Mouse (Mus musculus) ZHBTc4 (cell line): ENCODE data around the gene Olfr1496.

Experiments
- DNase-seq: peaks from one replicate; pipeline ENCODE4 v3.0.0-alpha.2; 2011; ENCODE audit warnings: low read depth, low spot score

Gene Olfr1496

GRCm38 (mm10) chr19:13777578-13777977 is at the start of gene Olfr1496:
TSS of gene Olfr1496 (plus strand) at chr19:13777878.
- DNase-seq: no peak

GRCm38 (mm10) chr19:13739428-13739827 is 38.2 kb upstream of the Olfr1496 start, which contains the start of gene Olfr1494:
TSS of gene Olfr1494 (plus strand) at chr19:13739728.
- DNase-seq: no peak

- DNase-seq: no peak
These were observed 28.3 kb upstream of the Olfr1496 start for GRCm38 (mm10) chr19:13749366-13749765.

- no peak for DNase-seq
These were observed 13.4 kb upstream of the Olfr1496 start, which contains the start of gene Olfr1495 for GRCm38 (mm10) chr19:13764306-13764705. TSS of gene Olfr1495 (plus strand) at chr19:13764606.

GRCm38 (mm10) chr19:13768565-13769276 is 9.0 kb upstream of the Olfr1496 start:
- DNase-seq: peak; percentile 52

GRCm38 (mm10) chr19:13798102-13798501 is 20.4 kb downstream of the Olfr1496 start, which contains the start of gene Olfr1497:
TSS of gene Olfr1497 (minus strand) at chr19:13798202.
- DNase-seq: no peak

- DNase-seq: peak; percentile 89
These were observed 27.8 kb downstream of the Olfr1496 start for GRCm38 (mm10) chr19:13805486-13805885.

- DNase-seq: peak; percentile 59
These were observed 35.1 kb downstream of the Olfr1496 start for GRCm38 (mm10) chr19:13812823-13813222.

GRCm38 (mm10) chr19:13818827-13819226 is 41.1 kb downstream of the Olfr1496 start:
- peak; percentile 54 for DNase-seq

- DNase-seq: no peak
These were observed 41.7 kb downstream of the Olfr1496 start, which contains the start of gene Olfr1499 for GRCm38 (mm10) chr19:13819347-13819746. TSS of gene Olfr1499 (minus strand) at chr19:13819447.

- DNase-seq: no peak
These were observed 43.2 kb downstream of the Olfr1496 start for GRCm38 (mm10) chr19:13820847-13821246.

GRCm38 (mm10) chr19:13828447-13828846 is 50.8 kb downstream of the Olfr1496 start:
- no peak for DNase-seq

- DNase-seq: no peak
These were observed 52.7 kb downstream of the Olfr1496 start, which contains the start of gene Olfr1500 for GRCm38 (mm10) chr19:13830388-13830787. TSS of gene Olfr1500 (minus strand) at chr19:13830488.
